Mouse (Mus musculus) intestine, embryonic 16.5 days (tissue): ENCODE results near the gene Isg20l2. TPM values are rescaled to one million over a fixed set of nuclear protein-coding genes. Genes with fewer than 3 reads are reported as not detected.
"Not testable (repeated sequence)": the region's sequence is repeated elsewhere in the genome, so short reads cannot be mapped to it uniquely, and the experiment has no call there.

Experiments used
- ATAC-seq: fragments of 200-750 bp; cut with Nextera tagmentation; 2 replicates; pipeline ENCODE4 v1.8.0; 2017; ENCODE audit warnings: moderate TSS enrichment, moderate library complexity
- H3K27ac ChIP-seq: fragments of 300-500 bp; sonication (generic); 2 replicates; pipeline ENCODE4 v1.5.1; 2014; ENCODE audit warnings: mild to moderate bottlenecking, low read length
- H3K27me3 ChIP-seq: fragments of 300-500 bp; sonication (generic); replicated peaks from 2 replicates; pipeline ENCODE4 v1.6.1; 2014; ENCODE audit warnings: low read length, control low read depth, mixed read lengths; ENCODE audit not compliant: control insufficient read depth, insufficient read depth
- H3K36me3 ChIP-seq: fragments of 300-500 bp; sonication (generic); 2 replicates; pipeline ENCODE4 v1.6.1; 2014; ENCODE audit warnings: low read length, control low read depth; ENCODE audit not compliant: control insufficient read depth, insufficient read depth
- H3K4me1 ChIP-seq: fragments of 300-500 bp; sonication (generic); 2 replicates; pipeline ENCODE4 v1.6.1; 2014; ENCODE audit warnings: low read length, control low read depth, mixed read lengths; ENCODE audit not compliant: control insufficient read depth, insufficient read depth
- H3K4me2 ChIP-seq: fragments of 300-500 bp; sonication (generic); 2 replicates; pipeline ENCODE4 v1.6.1; 2014; ENCODE audit warnings: low read depth, low read length, control low read depth
- H3K4me3 ChIP-seq: fragments of 300-500 bp; sonication (generic); 2 replicates; pipeline ENCODE4 v1.5.1; 2014; ENCODE audit warnings: mild to moderate bottlenecking, low read length
- H3K9ac ChIP-seq: fragments of 300-500 bp; sonication (generic); 2 replicates; pipeline ENCODE4 v1.6.1; 2014; ENCODE audit warnings: low read depth, low read length
- H3K9me3 ChIP-seq: fragments of 300-500 bp; sonication (generic); 2 replicates; pipeline ENCODE4 v1.6.1; 2016; ENCODE audit warnings: low read length, control low read depth; ENCODE audit not compliant: control insufficient read depth
- WGBS: fragments of 180-500 bp; shearing (Covaris S2); extraction: QIAGEN DNeasy Blood & Tissue Kit; methylation state at CpG from one replicate; pipeline ENCODE4 v1.1.7; 2014; 5-methylcytosine and 5-hydroxymethylcytosine counted together
- polyA plus RNA-seq: library from polyadenylated mRNA; unstranded; fragments of >200 nt; fragmentation: Nextera tagmentation; extraction: Ambion mirVana; gene quantifications from 2 replicates; pipeline ENCODE4 v1.2.1, GENCODE M21; 2015

The Isg20l2 gene
- polyA plus RNA-seq, 1 experiment from 2014 or later: 39.8 TPM

DNA sequence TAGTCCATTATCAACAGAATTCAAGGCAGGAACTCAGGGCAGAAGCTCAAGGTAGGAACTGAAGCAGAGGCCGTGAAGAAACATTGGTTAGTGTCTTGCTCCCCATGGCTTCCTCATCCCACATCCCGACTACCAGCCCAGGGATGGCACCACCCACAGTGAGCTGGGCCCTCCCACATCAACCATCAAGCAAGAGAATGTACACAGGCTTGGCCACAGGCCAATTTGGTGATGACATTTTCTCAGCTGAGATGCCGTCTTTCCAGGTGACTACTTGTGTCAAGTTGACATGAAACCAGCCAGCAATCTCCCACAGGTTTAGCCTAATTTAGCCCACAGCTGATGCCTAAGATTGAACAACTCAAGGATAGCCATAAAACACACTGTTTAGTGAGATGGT lies 30.8 kb upstream of the Isg20l2 start:
- Histone ChIP-seq H3K4me1 (no peaks in the 10 kb centered on the region), H3K4me2 (no peak overlapping the region), H3K36me3 (no peaks in the 10 kb centered on the region), H3K27me3 (no peaks in the 10 kb centered on the region), H3K9me3 (no peaks in the 10 kb centered on the region), H3K27ac (no peak overlapping the region), H3K4me3 (no peak overlapping the region), H3K9ac (no peak overlapping the region)
- WGBS: 66% methylated on average over 3 of the region's 3 CpGs
- no peak for ATAC-seq

DNA sequence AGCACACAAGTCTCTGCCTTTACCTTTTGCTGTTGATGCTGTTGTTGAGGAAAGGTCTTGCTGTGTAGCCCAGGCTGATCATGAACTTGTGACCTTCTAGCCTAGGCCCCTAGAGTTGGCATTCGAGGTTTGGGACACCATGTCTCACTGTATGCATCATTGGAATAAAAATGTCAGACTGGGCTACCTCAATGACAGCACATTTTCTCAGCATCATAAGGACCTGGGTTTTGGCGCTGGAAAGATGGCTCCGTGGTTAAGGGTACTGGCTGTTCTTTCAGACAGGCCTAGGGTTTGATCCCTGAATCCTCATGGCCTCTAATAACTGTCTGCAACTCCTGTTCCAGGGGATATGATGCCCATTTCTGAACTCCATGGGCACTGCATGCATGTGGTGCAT lies 30.3 kb upstream of the Isg20l2 start:
- 85% methylated on average over 3 of the region's 3 CpGs for WGBS
- no peaks in the 10 kb centered on the region for H3K9me3 ChIP-seq
- no peak for ATAC-seq

DNA sequence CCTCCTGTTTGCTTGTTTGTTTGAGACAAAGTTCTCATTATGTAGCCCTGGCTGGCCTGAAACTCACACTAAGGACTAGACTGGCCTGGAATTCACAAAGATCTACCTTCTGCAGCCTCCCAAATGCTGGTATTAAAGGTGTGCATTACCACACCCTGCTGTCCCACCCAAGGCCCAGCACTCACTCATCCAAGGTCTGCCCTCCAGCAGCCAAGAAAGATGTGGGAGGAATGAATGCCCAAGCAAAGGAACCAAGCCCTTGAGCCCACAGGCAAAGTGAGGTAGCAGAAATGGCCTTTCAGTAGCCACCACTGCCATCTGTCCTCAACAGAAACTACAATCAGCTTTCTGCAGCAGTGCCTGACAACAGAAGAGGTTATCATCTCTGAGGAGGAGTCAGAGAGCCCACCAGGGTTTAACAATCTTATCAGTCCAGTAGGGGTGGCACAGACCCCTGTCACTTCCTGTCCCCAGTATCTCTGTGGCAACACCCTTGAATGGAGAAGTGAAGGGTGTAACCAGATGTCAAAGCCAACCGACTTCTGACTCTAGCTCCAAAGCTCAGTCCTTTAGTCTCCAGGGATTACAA lies 29.0 kb upstream of the Isg20l2 start:
- Histone ChIP-seq H3K4me2 (no peak overlapping the region), H3K4me3 (no peak overlapping the region), H3K27ac (no peak overlapping the region), H3K36me3 (no peaks in the 10 kb centered on the region), H3K9me3 (no peaks in the 10 kb centered on the region), H3K4me1 (no peaks in the 10 kb centered on the region), H3K27me3 (no peaks in the 10 kb centered on the region), H3K9ac (no peak overlapping the region)
- 24% methylated on average over 1 of the region's 1 CpGs for WGBS
- ATAC-seq: no peak

More for the DNA sequence above, 30.3 kb upstream of the Isg20l2 start:
- no peak overlapping the region for H3K4me2 ChIP-seq
- H3K4me3 ChIP-seq: no peak overlapping the region
- H3K27me3 ChIP-seq: no peaks in the 10 kb centered on the region
- H3K4me1 ChIP-seq: no peaks in the 10 kb centered on the region
- no peak overlapping the region for H3K27ac ChIP-seq
- H3K36me3 ChIP-seq: no peaks in the 10 kb centered on the region
- no peak overlapping the region for H3K9ac ChIP-seq

DNA sequence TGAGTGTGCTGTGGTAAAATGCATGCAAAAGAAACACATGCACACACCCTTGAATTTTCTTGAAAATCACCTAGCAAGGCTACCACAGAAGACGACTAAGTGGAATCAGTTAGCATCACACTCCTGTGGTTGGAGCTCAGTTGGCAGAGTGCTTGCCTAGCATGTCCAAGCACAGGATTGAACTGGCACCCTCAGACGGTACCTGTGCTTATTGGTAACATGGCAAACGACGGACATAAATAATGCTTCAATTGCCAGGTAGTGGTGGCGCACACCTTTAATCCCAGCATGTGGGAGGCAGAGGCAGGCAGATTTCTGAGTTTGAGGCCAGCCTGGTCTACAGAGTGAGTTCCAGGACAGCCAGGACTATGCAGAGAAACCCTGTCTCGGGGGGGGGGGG lies 28.2 kb upstream of the Isg20l2 start:
- ATAC-seq, H3K4me1 ChIP-seq, H3K9ac ChIP-seq, H3K27me3 ChIP-seq, H3K4me2 ChIP-seq, H3K27ac ChIP-seq, H3K4me3 ChIP-seq, H3K9me3 ChIP-seq, H3K36me3 ChIP-seq: not testable (repeated sequence)
- 79% methylated on average over 6 of the region's 6 CpGs for WGBS

DNA sequence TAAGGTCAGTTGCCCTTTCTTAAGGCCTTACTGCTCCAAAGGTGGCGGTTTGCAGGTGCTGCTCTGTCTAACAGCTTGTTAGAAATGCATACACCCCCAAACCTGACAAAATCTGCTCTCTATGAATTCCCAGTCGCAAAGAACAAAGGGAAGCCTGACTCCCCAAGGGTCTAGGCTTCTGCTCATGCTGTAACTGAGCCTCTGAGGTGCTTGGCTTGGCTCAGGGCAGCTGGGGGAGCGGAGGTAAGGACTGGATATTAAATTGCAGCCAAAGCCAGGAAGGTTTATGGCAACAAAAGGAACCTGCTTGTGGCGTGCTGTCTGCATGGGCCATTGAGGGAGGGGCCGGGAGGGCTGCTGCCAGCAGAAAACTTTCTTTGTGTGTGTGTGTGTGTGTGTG lies 26.3 kb upstream of the Isg20l2 start:
- ATAC-seq: no peak
- no peak overlapping the region for H3K4me3 ChIP-seq
- no peaks in the 10 kb centered on the region for H3K9me3 ChIP-seq
- H3K4me2 ChIP-seq: no peak overlapping the region
- H3K27me3 ChIP-seq: no peaks in the 10 kb centered on the region
- H3K9ac ChIP-seq: no peak overlapping the region
- WGBS: 50% methylated on average over 5 of the region's 5 CpGs
- H3K27ac ChIP-seq: no peak overlapping the region
- no peaks in the 10 kb centered on the region for H3K36me3 ChIP-seq
- H3K4me1 ChIP-seq: peaks cover 11% of the 10 kb centered on the region

DNA sequence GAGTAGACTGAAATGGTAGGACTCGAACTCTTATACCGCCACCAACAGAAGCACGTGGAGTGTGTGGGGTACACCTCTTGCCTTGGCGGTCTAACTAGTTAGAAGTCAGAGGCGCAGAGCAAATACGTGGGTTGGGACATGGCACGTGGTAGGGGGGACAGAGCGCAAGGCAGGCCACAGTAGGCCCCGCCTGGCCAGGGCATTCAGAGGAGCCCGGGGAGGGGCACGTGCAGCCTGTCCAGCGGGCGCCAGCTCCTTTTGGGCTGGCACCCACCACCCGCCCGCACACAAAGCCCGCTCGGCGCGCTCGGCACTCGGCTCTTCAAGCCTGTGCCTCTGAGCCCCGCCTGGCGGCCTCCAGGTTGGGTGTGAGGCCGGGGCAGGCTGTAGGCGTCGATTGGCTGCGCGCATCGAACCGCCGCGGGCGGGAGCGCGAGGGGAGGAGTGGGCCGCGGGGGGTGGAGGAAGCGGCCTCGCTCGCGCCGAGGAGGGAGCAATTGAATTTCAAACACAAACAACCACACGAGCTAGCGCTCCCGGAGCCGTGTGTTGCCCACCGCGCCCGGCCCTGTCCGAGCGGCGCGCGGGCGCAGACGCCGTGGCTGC lies 24.1 kb upstream of the Isg20l2 start, which contains the start of gene Hdgf:
Gene Hdgf, plus strand, starts transcription at position 442 of the 606 bp plus-strand sequence.
- Histone ChIP-seq H3K27me3 (no peaks in the 10 kb centered on the region), H3K4me2 (peak within 1 kb of the TSS; percentile 72)
- 1% methylated on average over 51 of the region's 57 CpGs for WGBS

DNA sequence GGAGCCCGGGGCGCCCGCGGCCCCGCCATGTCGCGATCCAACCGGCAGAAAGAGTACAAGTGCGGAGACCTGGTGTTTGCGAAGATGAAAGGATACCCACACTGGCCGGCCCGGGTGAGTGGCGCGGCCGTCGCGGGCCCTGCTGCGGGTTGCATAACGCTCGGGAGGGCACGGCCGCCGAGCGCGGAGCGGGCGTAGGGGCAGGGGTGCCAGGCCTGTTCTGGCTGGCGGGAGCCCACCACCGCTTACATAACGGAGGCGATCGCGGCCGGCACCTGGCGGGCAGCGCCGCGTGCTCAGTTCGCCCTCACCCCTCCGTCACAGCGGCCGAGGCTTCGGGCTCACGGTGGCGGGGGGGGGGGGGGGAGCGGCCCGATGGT lies 23.5 kb upstream of the Isg20l2 start:
- Histone ChIP-seq H3K36me3 (no peaks in the 10 kb centered on the region), H3K9me3 (no peaks in the 10 kb centered on the region), H3K4me3 (peak overlapping the region; percentile 98), H3K27me3 (no peaks in the 10 kb centered on the region), H3K27ac (peak overlapping the region; percentile 95), H3K9ac (peak overlapping the region; percentile 99), H3K4me2 (peak overlapping the region; percentile 72), H3K4me1 (peaks cover 31% of the 10 kb centered on the region)
- ATAC-seq: peak; percentile 9
- WGBS: 1% methylated on average over 38 of the region's 47 CpGs

More for the DNA sequence above, 24.1 kb upstream of the Isg20l2 start, which contains the start of gene Hdgf:
- Histone ChIP-seq H3K27ac (peak within 1 kb of the TSS; percentile 95), H3K9ac (peak within 1 kb of the TSS; percentile 99), H3K9me3 (no peaks in the 10 kb centered on the region), H3K4me3 (peak within 1 kb of the TSS; percentile 98), H3K36me3 (no peaks in the 10 kb centered on the region), H3K4me1 (peaks cover 27% of the 10 kb centered on the region)
- peak; percentile 87 for ATAC-seq

DNA sequence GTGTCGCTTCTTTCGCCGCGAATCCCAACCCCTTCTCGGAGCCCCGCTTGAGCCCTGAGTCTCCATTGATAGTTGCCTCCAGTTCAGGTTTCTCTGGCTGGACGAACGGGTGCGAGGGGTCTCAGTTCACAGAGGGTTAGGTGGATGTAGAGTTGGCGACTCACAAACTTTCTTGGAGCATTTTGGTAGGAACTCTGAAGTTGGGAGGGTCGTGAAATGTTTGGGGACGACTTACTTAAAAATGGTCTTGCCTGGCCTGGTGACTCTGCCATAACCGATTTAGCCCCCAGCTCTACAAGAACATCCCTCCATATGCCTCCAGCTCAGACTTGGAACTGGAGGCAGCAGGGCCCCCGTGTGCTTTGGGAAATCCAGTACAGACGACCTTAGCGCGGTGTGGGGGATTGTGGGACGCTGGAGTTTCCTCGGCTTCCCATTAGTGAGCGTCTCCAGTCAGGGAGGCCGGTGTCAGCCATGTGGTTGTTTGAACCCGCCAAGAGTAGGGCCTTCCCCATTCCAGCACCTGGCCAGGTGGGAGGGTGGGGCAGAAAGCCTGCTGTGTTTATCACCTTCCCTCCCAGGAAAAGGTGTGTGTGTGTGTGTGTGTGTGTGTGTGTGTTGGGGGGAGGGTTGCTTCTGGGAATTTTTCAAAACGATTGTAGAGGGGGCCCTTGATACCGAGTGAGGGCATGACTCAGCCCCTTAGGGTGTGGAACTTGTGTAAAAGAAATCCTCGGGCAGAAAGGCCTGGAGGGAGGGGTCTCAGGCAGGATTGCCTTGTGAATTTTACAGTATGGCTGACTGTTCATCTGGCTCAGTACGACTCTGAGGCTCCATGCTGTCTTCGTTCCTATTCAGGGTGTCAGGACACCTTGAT lies 22.9 kb upstream of the Isg20l2 start:
- Histone ChIP-seq H3K4me2 (peak overlapping the region; percentile 72), H3K9me3 (no peaks in the 10 kb centered on the region), H3K9ac (peak overlapping the region; percentile 99), H3K4me3 (peak overlapping the region; percentile 98), H3K27me3 (no peaks in the 10 kb centered on the region), H3K27ac (peak overlapping the region; percentile 95), H3K4me1 (peaks cover 31% of the 10 kb centered on the region), H3K36me3 (no peaks in the 10 kb centered on the region)
- ATAC-seq: peak; percentile 50
- WGBS: under 1% methylated on average over 26 of the region's 27 CpGs

DNA sequence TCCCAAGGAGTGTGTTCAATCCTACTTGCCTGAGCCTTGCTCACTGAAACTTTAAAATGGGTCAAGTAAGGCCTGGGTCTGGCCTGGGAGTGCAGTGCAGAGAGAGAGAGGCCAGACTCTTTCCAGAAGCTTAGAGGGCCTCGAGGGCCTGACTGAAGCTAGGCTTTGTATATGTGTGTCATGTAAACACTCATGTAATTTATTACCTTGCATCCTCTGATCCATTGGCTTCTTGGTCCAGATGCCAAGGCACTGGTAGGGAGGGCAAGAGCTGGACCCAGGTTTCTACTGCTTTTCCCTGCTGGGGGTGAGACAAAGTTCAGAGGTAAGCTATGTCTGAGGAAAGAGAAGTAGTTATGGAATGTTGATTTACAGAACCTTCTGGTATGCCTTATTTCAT lies 22.2 kb upstream of the Isg20l2 start:
- H3K36me3 ChIP-seq: no peaks in the 10 kb centered on the region
- WGBS: 3% methylated on average over 1 of the region's 1 CpGs
- H3K9ac ChIP-seq: peak overlapping the region; percentile 99
- no peaks in the 10 kb centered on the region for H3K27me3 ChIP-seq
- H3K27ac ChIP-seq: peak overlapping the region; percentile 95
- H3K4me1 ChIP-seq: peaks cover 31% of the 10 kb centered on the region
- ATAC-seq: no peak
- no peaks in the 10 kb centered on the region for H3K9me3 ChIP-seq
- H3K4me3 ChIP-seq: peak overlapping the region; percentile 98
- H3K4me2 ChIP-seq: peak overlapping the region; percentile 72
